Mouse (Mus musculus): ENCODE measurements around the gene Klra8. TPM values are rescaled to one million over a fixed set of nuclear protein-coding genes. Genes with fewer than 3 reads are reported as not detected.

Gene Klra8
- not detected in 2 replicates for polyA plus RNA-seq (2012; rRNA removed; ENCODE audit: low replicate concordance)

GRCm38 (mm10) chr6:130129798-130130197 is at the start of gene Klra8:
Klra8 (minus strand) TSS chr6:130129898.

GRCm38 (mm10) chr6:130067171-130067570 is 62.5 kb downstream of the Klra8 start, which contains the start of gene Klra4:
Klra4 (minus strand) TSS chr6:130067271.

Other genes with a start within 250 kb of the Klra8 start
- gene Klra5, start 212.2 kb downstream of the Klra8 start, polyA plus RNA-seq (2012; rRNA removed; ENCODE audit: low replicate concordance), result not detected in 2 replicates
- not detected in 2 replicates for gene Klra6, start 102.9 kb downstream of the Klra8 start, polyA plus RNA-seq (2012; rRNA removed; ENCODE audit: low replicate concordance)
- gene Klra4, start 62.6 kb downstream of the Klra8 start, polyA plus RNA-seq (2012; rRNA removed; ENCODE audit: low replicate concordance), result not detected in 2 replicates
- gene Klra9, start 63.2 kb upstream of the Klra8 start, polyA plus RNA-seq (2012; rRNA removed; ENCODE audit: low replicate concordance), result not detected in 2 replicates
- gene Klra7, start 103.4 kb upstream of the Klra8 start, polyA plus RNA-seq (2012; rRNA removed; ENCODE audit: low replicate concordance), result not detected in 2 replicates
- gene Klra10, start 152.0 kb upstream of the Klra8 start, polyA plus RNA-seq (2012; rRNA removed; ENCODE audit: low replicate concordance), result not detected in 2 replicates
- gene Klra3, start 207.7 kb upstream of the Klra8 start, polyA plus RNA-seq (2012; rRNA removed; ENCODE audit: low replicate concordance), result not detected in 2 replicates

Data from duodenum, adult 2 months (tissue).